Mouse (Mus musculus) E14TG2a.4 (cell line): ENCODE measurements around the gene Shisa5.

ENCODE experiments used
- CTCF ChIP-seq: conservative IDR thresholded peaks from 2 replicates; pipeline ENCODE4 v1.5.1; 2014; ENCODE audit warnings: low read length
- NANOG ChIP-seq: IDR thresholded peaks from 2 replicates; pipeline ENCODE4 v1.6.1; 2014; ENCODE audit warnings: borderline replicate concordance, low read length, mixed read lengths
- POU5F1 ChIP-seq: IDR thresholded peaks from 2 replicates; pipeline ENCODE4 v1.6.1; 2014; ENCODE audit warnings: low read length, borderline replicate concordance

- TF ChIP-seq CTCF (no peak), POU5F1 (no peak), NANOG (no peak)
Observed at GRCm38 (mm10) chr9:109107341-109107740, 69.0 kb downstream of the Shisa5 start.
